Mouse (Mus musculus) embryonic facial prominence, embryonic 10.5 days (tissue): Measurements from ENCODE around the gene Bcl2l13. TPM values are rescaled to one million over a fixed set of nuclear protein-coding genes. Genes with fewer than 3 reads are reported as not detected.
A peak's percentile ranks its signal among the peaks of the same experiment; 100 is the strongest.
"Not testable (repeated sequence)": the region's sequence is repeated elsewhere in the genome, so short reads cannot be mapped to it uniquely, and the experiment has no call there.

Experiments used
- DNase-seq: peaks from one replicate; pipeline ENCODE4 v3.0.0-alpha.2; 2017; ENCODE audit warnings: low spot score
- H3K27ac ChIP-seq: fragments of 300-500 bp; sonication (generic); replicated peaks from 2 replicates; pipeline ENCODE4 v1.5.1; 2016; ENCODE audit warnings: mild to moderate bottlenecking
- H3K27me3 ChIP-seq: fragments of 300-500 bp; sonication (generic); replicated peaks from 2 replicates; pipeline ENCODE4 v1.6.1; 2016; ENCODE audit warnings: low read depth, mild to moderate bottlenecking; ENCODE audit not compliant: poor library complexity, severe bottlenecking
- H3K36me3 ChIP-seq: fragments of 300-500 bp; sonication (generic); replicated peaks from 2 replicates; pipeline ENCODE4 v1.6.1; 2016; ENCODE audit warnings: mild to moderate bottlenecking, moderate library complexity
- H3K4me1 ChIP-seq: fragments of 300-500 bp; sonication (generic); 2 replicates; pipeline ENCODE4 v1.6.1; 2016
- H3K4me3 ChIP-seq: fragments of 300-500 bp; sonication (generic); 2 replicates; pipeline ENCODE4 v1.5.1; 2016; ENCODE audit warnings: mild to moderate bottlenecking, moderate library complexity
- H3K9me3 ChIP-seq: fragments of 300-500 bp; sonication (generic); 2 replicates; pipeline ENCODE4 v1.6.1; 2016; ENCODE audit warnings: mild to moderate bottlenecking
- WGBS: fragments of 180-500 bp; shearing (Covaris S2); methylation state at CpG from one replicate; pipeline ENCODE4 v1.1.7; 2016; 5-methylcytosine and 5-hydroxymethylcytosine counted together
- polyA plus RNA-seq: library from polyadenylated mRNA; unstranded; fragments of >200 nt; fragmentation: Nextera tagmentation; extraction: Ambion mirVana; gene quantifications from 2 replicates; pipeline ENCODE4 v1.2.1, GENCODE M21; 2016

Gene Bcl2l13
- polyA plus RNA-seq, 1 experiment from 2014 or later = 45.1 TPM

DNA sequence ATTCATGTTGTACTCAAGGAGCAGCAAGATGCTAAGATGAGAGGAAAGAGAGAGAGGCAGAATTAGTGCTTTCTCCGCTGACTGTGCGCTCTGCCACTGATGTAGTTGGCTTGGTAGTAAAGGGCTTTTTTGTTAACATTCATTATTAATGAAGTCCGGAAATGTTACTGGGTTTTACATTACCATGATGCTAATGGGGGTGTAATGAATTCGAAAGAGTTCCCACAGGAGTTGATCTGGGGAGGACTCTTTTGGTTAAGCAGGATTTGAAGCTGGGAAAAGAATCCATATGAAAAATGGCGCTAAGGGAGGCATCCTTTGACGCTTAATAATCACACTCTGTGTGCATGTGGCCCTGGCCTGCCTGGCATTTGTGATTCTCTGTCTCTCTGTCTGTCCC, 48.4 kb downstream of the Bcl2l13 start:
- Histone ChIP-seq H3K27ac (no peak overlapping the region), H3K4me1 (no peaks in the 10 kb centered on the region), H3K9me3 (peaks cover 8% of the 10 kb centered on the region; the same call in 1 of the 2 replicates), H3K36me3 (peaks cover 86% of the 10 kb centered on the region), H3K27me3 (no peaks in the 10 kb centered on the region), H3K4me3 (no peak overlapping the region)
- no peak for DNase-seq
- 90% methylated on average over 6 of the region's 6 CpGs for WGBS

DNA sequence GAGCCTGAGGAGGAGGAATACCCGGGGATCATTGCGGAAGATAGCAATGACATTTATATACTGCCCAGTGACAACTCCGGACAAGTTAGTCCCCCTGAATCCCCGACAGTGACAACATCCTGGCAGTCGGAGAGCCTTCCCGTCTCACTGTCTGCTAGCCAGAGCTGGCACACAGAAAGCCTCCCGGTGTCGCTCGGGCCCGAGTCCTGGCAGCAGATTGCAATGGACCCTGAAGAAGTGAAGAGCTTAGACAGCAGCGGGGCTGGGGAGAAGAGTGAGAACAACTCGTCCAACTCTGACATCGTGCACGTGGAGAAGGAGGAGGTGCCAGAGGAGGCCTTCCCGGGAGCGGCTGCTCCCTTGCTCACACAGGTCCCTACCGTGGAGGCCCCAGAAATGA, 50.7 kb downstream of the Bcl2l13 start:
- H3K4me1 ChIP-seq = no peaks in the 10 kb centered on the region
- 93% methylated on average over 17 of the region's 17 CpGs for WGBS

DNA sequence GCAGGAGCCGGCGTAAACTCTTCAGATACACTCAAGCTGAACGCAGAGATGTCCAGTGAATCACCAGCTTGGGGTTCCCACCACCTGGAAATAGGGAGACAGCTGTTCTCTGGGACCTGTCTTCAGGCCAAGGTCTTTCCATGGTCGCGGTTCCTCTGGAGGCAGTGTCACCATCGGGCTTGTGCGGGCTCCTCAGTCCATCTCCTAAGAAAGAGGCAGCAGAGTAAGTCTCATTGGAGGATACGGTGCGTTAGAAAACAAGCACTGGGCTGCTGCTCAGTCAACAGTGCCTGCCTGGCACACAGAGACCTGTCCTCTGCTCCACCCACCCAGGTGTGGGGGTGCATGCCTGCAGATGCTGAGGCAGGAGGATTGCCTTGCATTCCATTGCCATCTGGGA, 58.1 kb downstream of the Bcl2l13 start:
- DNase-seq = no peak
- no peaks in the 10 kb centered on the region for H3K4me1 ChIP-seq
- 97% methylated on average over 9 of the region's 9 CpGs for WGBS
- no peaks in the 10 kb centered on the region for H3K27me3 ChIP-seq
- H3K27ac ChIP-seq = no peak overlapping the region
- no peaks in the 10 kb centered on the region for H3K9me3 ChIP-seq
- H3K4me3 ChIP-seq = no peak overlapping the region
- peaks cover 69% of the 10 kb centered on the region for H3K36me3 ChIP-seq

More for the DNA sequence above, 50.7 kb downstream of the Bcl2l13 start:
- Histone ChIP-seq H3K27ac (no peak overlapping the region), H3K27me3 (no peaks in the 10 kb centered on the region), H3K36me3 (peaks cover 91% of the 10 kb centered on the region), H3K4me3 (no peak overlapping the region), H3K9me3 (peaks cover 8% of the 10 kb centered on the region; the same call in 1 of the 2 replicates)
- DNase-seq = no peak

DNA sequence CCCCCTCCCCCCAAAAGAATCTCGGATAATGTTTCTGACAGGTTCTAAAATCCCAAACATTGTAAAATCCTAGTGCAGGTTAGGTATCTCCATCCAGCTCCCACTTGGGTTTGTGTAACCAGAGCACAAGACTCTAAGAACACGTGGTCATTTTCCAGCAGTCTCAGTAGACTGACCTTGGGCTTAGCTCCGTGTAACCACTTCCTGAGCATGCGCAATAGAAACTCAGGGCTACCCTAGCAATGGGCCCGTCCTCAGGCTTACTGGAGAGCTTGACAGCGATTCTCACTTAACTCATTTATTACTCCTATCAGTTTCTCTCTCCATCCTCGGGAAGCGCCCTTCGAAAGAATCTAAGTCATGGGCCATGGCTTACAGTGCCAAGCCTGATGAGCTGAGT, 58.5 kb downstream of the Bcl2l13 start:
- H3K27me3 ChIP-seq = no peaks in the 10 kb centered on the region
- H3K9me3 ChIP-seq = no peaks in the 10 kb centered on the region
- H3K36me3 ChIP-seq = peaks cover 64% of the 10 kb centered on the region
- WGBS = 90% methylated on average over 9 of the region's 9 CpGs
- H3K4me1 ChIP-seq = no peaks in the 10 kb centered on the region
- H3K4me3 ChIP-seq = no peak overlapping the region
- H3K27ac ChIP-seq = no peak overlapping the region
- DNase-seq = no peak

DNA sequence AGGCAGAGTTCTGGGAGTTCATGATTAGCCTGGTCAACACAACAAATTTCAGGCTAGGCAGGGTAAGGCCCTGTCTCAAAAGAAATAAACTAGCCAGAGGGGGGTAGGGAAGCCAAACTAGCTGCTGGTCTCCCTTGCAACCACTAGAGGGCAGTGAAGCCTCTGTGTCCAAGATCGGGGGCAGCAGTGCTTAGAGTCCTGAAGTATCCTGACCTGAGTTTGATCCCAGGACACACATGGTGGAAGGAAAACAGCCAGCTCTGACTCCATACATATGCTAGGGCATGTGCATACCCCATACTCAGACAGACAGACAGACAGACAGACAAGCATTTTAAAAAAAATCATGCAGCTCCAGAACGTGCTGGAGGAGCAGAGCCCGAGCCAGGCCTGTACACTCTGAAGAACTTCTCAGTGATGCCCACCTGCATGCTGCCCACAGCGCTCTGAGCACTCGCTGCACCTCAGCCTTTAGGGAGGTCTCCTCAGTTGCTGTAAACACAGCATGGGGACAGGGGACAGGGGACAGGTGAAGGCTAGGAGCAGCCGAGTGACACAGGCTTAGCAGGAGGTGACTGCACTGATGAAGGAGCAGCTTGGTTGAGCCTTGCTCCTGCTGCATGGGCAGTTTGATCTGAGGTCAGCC, 62.3 kb downstream of the Bcl2l13 start:
- Histone ChIP-seq H3K27me3 (no peaks in the 10 kb centered on the region), H3K4me3 (no peak overlapping the region), H3K4me1 (no peaks in the 10 kb centered on the region), H3K27ac (no peak overlapping the region), H3K9me3 (no peaks in the 10 kb centered on the region), H3K36me3 (peaks cover 27% of the 10 kb centered on the region)
- DNase-seq = peak; percentile 56
- 70% methylated on average over 6 of the region's 6 CpGs for WGBS

DNA sequence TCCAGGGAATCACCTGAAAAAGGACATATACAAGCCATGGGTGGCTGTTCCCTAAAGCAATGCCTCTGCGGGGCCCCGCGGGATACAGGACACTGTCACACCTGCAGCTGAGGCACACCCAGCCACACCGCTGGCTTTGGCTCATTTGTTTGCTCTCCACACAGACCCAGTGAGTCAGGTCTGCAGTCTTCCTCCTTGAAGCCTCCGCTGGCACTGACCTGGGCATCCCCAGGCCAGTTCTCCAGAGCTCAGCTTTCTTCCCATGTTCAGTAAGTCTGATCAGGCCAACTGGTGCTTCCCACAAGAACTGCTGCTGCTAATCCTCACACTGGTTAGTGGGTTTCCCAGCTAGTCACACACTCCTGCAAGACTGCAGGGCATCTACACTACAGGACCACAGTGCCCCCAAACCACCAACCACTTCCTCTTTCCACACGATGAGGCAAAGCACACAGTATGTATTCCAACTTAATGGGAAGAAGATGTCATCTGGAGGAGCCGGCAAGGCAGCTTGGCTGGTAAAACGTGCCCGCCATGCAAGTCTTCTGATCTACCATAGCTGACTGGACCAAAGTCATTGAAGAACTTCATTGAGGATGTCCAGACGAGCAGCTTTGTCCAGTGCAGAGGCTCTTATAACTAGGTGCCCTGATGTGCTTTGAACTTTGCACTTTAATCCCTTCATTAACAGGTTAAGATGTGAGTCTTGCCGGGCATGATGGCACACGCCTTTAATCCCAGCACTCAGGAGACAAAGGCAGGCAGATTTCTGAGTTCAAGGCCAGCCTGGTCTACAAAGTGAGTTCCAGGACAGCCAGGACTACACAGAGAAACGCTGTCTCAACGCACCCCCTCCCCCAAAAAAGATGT, 66.0 kb downstream of the Bcl2l13 start:
- Histone ChIP-seq H3K4me1 (no peaks in the 10 kb centered on the region), H3K27ac (no peak overlapping the region), H3K4me3 (no peak overlapping the region), H3K27me3 (no peaks in the 10 kb centered on the region), H3K9me3 (no peaks in the 10 kb centered on the region), H3K36me3 (no peaks in the 10 kb centered on the region)
- DNase-seq = no peak
- WGBS = 90% methylated on average over 14 of the region's 14 CpGs

DNA sequence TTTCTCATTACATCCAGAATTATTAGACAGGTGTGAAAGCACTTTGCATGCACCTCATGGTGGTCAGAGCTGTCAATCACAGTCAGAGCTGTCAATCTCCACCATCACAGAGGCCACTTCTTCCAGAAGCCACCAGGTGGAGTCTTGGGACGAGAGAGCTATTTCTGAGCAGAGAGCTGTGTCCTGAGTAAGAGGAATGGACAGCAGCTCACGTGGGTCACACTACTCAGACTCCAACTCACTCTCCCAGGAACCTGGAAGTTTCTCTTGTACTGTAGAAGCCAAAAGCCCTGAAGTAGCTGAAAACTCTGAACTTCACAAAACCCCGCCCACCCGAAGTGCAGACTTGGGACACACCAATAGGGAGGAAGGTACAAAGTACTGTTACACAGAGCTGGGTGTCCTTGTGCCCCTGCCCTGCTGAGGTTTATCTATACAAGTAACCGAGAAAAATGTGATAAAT, 67.5 kb downstream of the Bcl2l13 start:
- Histone ChIP-seq H3K4me3 (no peak overlapping the region), H3K27me3 (no peaks in the 10 kb centered on the region), H3K4me1 (no peaks in the 10 kb centered on the region), H3K9me3 (no peaks in the 10 kb centered on the region), H3K27ac (no peak overlapping the region), H3K36me3 (no peaks in the 10 kb centered on the region)
- 58% methylated on average over 5 of the region's 5 CpGs for WGBS
- peak; percentile 42 for DNase-seq

DNA sequence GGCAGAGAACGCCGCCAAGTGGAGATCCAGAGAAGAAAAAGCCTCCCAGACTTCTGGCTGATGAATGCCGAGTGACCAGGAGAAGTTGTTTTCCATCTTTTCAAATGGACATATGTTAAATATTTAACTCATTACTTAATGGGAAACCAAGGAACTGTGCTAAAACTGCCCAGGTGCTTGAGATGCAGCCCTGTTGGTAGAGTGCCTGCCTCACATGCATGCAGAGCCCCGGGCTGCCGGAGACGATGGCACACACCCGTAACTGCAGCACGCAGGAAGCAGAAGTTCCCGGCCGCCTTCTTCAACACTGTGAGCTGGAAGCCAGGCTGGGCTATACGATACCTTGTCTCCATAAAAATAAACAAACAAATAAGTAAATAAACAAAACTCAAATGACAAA, 67.9 kb downstream of the Bcl2l13 start:
- no peak overlapping the region for H3K4me3 ChIP-seq
- whole genome bisulfite sequencing = 91% methylated on average over 11 of the region's 11 CpGs
- H3K9me3 ChIP-seq = no peaks in the 10 kb centered on the region
- no peak for DNase-seq
- no peaks in the 10 kb centered on the region for H3K36me3 ChIP-seq
- H3K27me3 ChIP-seq = no peaks in the 10 kb centered on the region
- no peaks in the 10 kb centered on the region for H3K4me1 ChIP-seq
- no peak overlapping the region for H3K27ac ChIP-seq

DNA sequence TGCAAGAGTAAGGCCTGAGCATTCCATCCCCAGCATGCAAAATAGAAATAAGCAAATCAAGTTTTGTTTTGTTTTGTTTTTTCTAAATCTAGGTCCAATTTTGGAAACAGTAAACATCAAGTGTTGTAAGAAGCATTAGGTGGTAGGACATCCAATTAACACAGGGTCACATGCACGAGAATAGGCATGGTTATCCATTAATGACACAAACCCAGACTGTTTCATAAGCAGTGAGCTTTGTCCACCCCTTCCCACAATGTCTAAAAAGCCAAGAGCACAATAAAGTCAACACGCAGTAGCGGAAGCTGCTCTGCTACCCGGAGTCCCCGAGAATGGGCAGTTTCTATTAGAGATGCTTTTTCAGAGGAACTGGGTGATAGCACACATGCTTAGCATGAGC, 69.1 kb downstream of the Bcl2l13 start:
- Histone ChIP-seq H3K4me3 (no peak overlapping the region), H3K27me3 (no peaks in the 10 kb centered on the region), H3K4me1 (no peaks in the 10 kb centered on the region), H3K9me3 (no peaks in the 10 kb centered on the region), H3K27ac (no peak overlapping the region), H3K36me3 (no peaks in the 10 kb centered on the region)
- DNase-seq = no peak
- 90% methylated on average over 5 of the region's 5 CpGs for WGBS

DNA sequence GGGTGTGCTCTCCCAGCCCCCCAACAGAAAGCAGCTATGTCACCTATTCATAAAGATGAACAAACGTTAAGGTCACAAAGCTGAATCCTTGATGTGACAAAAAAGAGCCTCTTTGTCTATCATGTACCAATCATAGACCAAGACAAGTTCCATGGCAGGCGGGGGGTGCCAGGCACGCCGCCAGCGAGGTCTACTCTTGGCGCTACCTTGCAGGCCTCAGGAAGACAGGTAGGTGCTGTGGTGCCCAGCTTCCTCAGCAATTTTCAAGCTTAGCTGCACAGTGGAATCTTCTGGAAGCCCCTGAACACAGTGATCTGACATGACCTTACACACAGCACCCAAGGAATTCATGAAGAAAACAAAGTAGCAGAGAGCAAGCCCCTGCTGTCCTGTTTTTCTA, 70.5 kb downstream of the Bcl2l13 start:
- peaks cover 2% of the 10 kb centered on the region; the same call in 1 of the 2 replicates for H3K4me1 ChIP-seq
- 91% methylated on average over 6 of the region's 6 CpGs for WGBS
- no peak for DNase-seq
- no peaks in the 10 kb centered on the region for H3K36me3 ChIP-seq
- no peaks in the 10 kb centered on the region for H3K27me3 ChIP-seq
- no peaks in the 10 kb centered on the region for H3K9me3 ChIP-seq
- H3K4me3 ChIP-seq = no peak overlapping the region
- no peak overlapping the region for H3K27ac ChIP-seq

DNA sequence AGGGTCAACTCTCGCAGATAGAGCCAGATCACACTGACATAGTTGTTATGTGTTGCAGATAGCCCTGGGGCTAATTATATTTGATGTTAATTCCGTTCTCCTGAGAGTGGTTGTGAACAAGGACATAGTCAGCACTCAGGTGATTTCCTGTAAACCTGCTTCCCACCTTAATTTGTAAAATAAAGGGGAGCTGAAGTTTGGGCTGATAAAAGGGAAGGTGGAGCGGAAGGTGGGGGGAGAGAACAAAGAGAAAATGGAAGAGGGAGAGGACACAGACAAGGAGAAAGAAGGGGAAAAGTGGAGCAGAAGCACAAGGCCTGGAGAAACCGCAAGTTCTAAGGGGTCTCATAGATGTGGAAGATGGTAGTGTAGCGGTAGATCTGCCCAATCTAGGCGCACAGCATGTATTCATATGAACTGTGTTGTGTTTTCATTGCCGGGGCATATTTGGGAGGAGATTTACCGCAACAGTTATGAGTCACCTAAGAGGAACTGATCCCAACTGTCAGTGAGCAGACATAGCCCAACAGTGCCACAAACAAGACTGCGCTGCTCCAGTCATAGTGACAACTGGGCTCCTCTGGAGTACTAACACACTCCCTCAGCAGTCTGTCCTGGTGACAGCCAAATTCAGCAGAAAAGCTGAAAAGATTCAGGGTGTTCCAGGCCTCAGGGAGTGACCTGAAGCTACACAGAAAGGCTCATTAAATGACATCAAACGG, 72.0 kb downstream of the Bcl2l13 start:
- H3K27me3 ChIP-seq, DNase-seq, H3K27ac ChIP-seq, H3K36me3 ChIP-seq, H3K9me3 ChIP-seq, H3K4me3 ChIP-seq, H3K4me1 ChIP-seq: not testable (repeated sequence)
- WGBS = 88% methylated on average over 10 of the region's 10 CpGs

DNA sequence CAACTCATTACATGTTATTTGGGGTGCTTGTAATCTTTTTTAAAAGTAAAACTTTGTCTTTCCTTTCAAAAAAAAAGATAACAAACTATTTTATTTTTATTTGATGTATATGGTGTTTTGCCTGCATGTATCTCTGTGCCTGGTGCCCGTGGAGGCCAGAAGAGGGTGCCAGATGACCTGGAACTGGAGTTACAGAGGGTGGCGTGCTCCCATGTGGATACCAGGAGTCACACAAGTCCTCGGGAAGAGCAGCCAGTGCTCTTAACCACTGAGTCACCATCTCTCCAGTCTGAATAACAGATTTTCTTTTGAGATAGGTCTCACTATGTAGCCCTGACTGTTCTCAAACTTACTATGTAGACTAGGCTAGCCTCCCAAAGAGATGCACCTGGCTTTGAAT, 73.5 kb downstream of the Bcl2l13 start:
- Histone ChIP-seq H3K27ac (no peak overlapping the region), H3K36me3 (no peaks in the 10 kb centered on the region), H3K4me3 (no peak overlapping the region), H3K27me3 (peaks cover 1% of the 10 kb centered on the region; the same call in 1 of the 2 replicates), H3K4me1 (peaks cover 15% of the 10 kb centered on the region), H3K9me3 (no peaks in the 10 kb centered on the region)
- DNase-seq = no peak
- WGBS = 84% methylated on average over 3 of the region's 3 CpGs
